Mouse (Mus musculus): ENCODE results near the gene Vmn1r165.
"Not testable (repeated sequence)": the region's sequence is repeated elsewhere in the genome, so short reads cannot be mapped to it uniquely, and the experiment has no call there.

The Vmn1r165 gene

DNA sequence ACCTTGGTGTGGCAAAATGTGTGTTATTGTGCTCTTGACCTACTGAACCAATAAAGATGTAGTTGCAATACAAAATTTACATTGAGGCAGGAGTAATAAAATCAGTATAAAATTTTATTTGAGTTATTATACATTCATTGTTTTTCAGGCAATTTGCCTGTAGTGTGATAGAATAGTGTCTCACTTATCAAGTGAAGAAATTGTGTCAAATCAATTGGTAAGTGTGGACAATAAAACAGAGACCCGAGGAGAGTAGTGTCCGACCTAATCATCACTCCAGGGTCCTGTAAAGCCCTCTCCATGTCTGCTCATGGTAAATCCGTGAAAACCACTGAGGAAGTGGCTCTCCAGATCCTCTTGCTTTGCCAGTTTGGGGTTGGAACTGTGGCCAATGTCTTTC, at the start of gene Vmn1r165:
Gene Vmn1r165, plus strand, starts transcription at position 301 of the 400 bp plus-strand sequence.
- DNase-seq, result not testable (repeated sequence)

- DNase-seq, result not testable (repeated sequence)
Observed at GRCm38 (mm10) chr7:23251582-23251981, 34.5 kb downstream of the Vmn1r165 start, which contains the start of gene Vmn1r166. Vmn1r166 (minus strand) TSS chr7:23251682.

Measured in thymus, postnatal 36 days (tissue).